Mouse (Mus musculus): ENCODE data around the gene Bcam. TPM values are rescaled to one million over a fixed set of nuclear protein-coding genes. Genes with fewer than 3 reads are reported as not detected.
"Not testable (repeated sequence)": the region's sequence is repeated elsewhere in the genome, so short reads cannot be mapped to it uniquely, and the experiment has no call there.

Bcam gene
- total RNA-seq (2021) = 100 to 1,000 TPM; 263 to 285 TPM

- no peak for DNase-seq
These were observed at the start of gene Bcam for GRCm38 (mm10) chr7:19770984-19771391. Gene Bcam, minus strand, starts transcription at chr7:19771016.

DNA sequence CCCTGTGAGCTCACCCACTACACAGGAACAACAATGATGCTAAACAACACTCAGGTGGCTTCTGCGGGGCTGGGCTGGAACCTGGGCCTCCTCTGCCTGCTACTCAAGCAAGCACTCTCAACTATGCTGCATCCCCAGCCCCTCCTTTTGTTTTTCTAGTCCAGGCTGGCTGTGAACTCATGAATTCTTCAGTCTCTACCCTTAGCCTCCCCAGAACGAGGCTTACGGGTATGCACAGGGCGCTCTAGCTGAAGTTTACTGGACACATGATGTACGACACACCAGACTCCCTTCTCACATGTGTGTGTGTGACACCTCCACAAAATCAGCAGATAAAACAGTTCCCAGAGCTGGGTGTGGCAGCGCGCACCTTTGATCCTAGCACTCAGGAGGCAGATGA lies 48.1 kb upstream of the Bcam start:
- DNase-seq = no peak

GRCm38 (mm10) chr7:19818440-19818839 lies 47.6 kb upstream of the Bcam start:
- no peak for DNase-seq

GRCm38 (mm10) chr7:19817382-19818105 lies 46.7 kb upstream of the Bcam start:
- DNase-seq = peak; percentile 65

GRCm38 (mm10) chr7:19816224-19816771 lies 45.5 kb upstream of the Bcam start:
- peak; percentile 91 for DNase-seq

- DNase-seq = no peak
These were observed 44.7 kb upstream of the Bcam start for GRCm38 (mm10) chr7:19815296-19816223.

GRCm38 (mm10) chr7:19813579-19814122 lies 42.8 kb upstream of the Bcam start:
- DNase-seq = no peak

DNA sequence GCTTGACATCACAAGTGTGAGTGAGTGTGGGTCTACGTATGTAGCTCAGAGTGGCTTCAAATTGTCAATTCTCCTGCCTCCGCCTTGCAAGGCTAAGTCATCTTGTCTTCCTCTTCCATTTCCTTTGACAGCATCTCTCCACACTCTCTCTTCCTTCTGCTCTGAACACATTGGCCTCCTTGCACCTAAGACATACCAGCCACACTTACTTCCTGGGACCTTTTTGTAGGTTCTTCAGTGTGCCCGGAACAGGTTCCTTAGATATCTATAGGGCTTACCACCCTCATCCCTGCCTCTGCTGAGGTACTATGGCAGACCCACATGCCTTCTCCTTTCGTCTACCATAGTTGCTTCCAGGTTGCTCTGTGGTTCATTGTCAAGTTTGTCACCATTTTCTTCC lies 42.3 kb upstream of the Bcam start:
- DNase-seq = no peak

DNA sequence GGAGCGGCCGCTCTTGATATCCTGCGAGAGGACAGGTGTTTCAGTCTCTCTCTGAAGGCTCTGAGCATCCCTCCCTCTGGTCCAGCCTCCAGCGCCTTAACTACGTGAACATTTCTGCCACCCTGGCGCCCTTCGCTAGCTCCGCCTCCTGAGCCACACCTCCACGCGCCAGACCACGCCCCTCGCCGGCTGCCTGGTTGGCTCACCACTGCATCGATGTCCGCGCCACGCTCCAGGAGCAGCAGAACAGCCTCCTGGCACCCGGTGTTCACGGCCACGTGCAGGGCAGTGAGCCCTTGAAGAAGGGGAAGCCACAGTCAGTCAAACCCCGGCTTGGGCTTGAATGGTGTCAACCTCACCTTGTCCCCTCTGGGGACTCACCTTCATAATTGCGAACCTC lies 40.3 kb upstream of the Bcam start:
- DNase-seq = peak; percentile 66

DNA sequence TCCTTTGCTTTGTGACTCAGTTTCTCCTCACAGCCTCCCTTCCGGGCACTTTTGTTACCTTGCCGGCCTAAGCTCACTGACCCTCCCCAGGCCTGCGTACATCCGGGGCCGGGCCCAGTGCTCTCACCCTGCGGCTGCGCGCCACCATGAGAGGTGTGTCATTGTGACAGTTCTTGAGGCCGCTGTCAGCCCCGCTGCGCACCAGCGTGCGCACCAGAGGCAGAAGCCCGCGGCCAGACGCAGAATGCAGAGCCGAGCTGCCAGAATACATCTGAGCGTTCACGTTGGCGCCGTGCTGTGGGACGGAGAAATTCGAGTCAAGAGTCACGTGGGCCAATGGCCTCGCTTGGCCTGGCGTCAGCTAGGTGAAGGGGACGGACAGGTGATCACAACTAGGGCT lies 38.6 kb upstream of the Bcam start:
- DNase-seq = peak; percentile 57

GRCm38 (mm10) chr7:19806356-19806969 lies 35.6 kb upstream of the Bcam start:
- DNase-seq = no peak

- peak; percentile 87 for DNase-seq
These were observed 32.2 kb upstream of the Bcam start for GRCm38 (mm10) chr7:19802995-19803394.

- DNase-seq = peak; percentile 68
These were observed 29.9 kb upstream of the Bcam start for GRCm38 (mm10) chr7:19800764-19801163.

- peak; percentile 86 for DNase-seq
These were observed 26.1 kb upstream of the Bcam start, which contains the start of gene Cblc for GRCm38 (mm10) chr7:19796697-19797588. Gene Cblc, minus strand, starts transcription at chr7:19796809.

- no peak for DNase-seq
These were observed 25.4 kb upstream of the Bcam start for GRCm38 (mm10) chr7:19796254-19796653.

- DNase-seq = no peak
These were observed 24.4 kb upstream of the Bcam start for GRCm38 (mm10) chr7:19795236-19795635.

- no peak for DNase-seq
These were observed 22.1 kb upstream of the Bcam start for GRCm38 (mm10) chr7:19792701-19793630.

GRCm38 (mm10) chr7:19791504-19791903 lies 20.7 kb upstream of the Bcam start:
- DNase-seq = not testable (repeated sequence)

DNA sequence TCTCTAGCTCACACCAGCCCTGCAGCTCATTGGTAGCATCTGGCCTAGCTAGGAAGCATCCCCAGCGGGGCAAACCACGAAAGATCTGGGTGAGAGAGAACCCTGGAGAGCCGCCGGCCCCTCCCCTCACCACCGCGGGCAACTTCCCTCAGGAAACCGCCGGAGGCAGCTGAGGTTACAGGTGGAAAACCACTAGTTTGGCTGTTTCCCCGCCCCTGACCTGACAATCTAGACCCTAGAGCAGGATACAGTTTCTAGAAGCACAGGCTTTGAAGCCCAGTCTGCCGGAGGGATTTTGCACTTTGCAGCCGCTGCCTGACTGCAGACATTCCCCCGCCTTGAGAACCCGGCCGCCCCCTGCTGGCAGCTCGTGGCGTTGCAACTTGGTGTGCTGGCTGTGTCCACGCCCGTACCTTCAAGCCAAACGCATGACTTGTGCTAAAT lies 19.1 kb upstream of the Bcam start:
- DNase-seq = peak; percentile 96

DNA sequence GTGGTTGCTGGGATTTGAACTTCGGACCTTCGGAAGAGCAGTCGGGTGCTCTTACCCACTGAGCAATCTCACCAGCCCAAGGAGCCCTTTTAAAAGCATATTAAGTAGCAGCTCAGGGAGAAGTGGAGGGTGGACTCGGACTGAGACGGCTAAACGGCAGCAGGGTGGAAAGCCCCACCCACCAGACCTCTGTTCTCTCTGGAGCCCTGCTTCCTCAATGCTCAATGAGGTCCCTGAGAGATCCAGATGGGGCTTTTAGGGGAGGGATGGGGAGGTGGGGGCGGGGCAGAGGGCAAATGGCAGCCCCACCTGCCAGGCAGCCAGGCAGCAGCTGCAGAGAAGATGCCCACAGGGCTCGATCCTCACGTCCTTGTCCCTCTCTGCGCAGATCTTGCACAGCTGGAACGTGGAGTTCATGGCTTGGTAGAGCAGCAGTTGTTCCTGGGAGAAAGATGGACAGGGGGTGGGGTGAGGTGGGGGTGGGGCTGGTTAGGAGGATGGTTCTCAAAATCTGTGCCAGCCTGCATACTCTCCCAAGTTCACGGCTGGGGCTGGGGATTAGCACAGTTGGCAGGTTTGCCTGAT lies 15.2 kb upstream of the Bcam start:
- DNase-seq = no peak

Data from heart, postnatal 4 days (tissue).